Mouse (Mus musculus): Measurements from ENCODE around the gene Mrps22.

The Mrps22 gene

DNA sequence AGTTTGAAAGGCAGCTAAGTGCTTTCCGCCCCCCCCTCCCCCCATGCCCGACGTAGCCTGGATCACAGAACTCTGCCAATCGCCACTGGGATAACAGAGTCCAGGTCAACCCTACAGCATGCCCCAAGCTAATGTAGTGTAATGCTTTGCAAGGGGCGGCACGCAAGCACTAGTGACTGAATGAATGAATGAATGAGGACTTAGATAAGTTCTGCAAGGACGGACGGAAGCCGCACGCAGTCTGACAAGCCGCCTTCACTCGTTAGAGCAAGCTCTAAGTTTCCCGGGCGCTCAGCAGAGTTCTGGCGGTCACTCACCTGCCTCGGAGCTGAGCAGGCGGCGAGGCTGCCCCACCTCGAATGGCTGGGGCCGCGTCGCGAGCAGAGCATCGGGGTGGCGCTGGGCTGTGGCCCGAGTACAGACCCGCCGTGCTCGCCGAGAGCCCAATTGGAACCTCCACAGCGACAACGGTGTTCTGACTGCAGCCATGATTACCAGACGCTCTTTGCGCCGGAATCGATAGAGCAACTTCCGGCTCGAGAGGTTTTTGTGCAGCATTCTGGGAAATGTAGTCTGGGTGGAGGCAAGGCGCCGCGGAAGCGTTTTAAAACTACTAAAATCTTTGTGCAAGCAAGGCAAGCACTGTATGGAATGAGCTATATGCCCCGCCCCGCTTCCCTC lies at the start of gene Mrps22:
Mrps22 (minus strand) TSS at position 505 of the 681 bp plus-strand sequence.
- peak; percentile 66 for DNase-seq (ENCODE audit: low spot score)

DNA sequence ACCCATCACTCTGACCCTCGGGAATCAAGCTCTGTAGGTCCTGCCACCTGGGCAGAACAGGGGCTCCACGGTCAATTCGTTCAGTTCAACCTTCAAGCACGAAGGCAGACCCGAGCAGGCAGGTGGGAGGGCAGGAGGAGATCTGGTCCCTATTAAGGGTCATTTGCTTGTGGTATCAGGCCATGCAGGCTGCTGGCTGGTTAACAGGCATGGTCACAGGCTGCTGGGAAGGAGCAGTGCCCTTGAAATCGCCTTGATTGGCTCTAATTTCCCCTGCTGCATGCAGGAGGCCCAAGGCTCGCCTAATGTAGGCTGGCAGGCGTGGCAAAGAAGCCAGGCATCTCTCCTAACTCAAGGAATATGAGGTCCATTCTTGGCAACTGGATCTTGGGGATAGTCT lies 49.1 kb upstream of the Mrps22 start:
- no peak for DNase-seq (ENCODE audit: low spot score)

- no peak for DNase-seq (ENCODE audit: low spot score)
Observed at GRCm38 (mm10) chr9:98647418-98647817, 46.0 kb upstream of the Mrps22 start.

DNA sequence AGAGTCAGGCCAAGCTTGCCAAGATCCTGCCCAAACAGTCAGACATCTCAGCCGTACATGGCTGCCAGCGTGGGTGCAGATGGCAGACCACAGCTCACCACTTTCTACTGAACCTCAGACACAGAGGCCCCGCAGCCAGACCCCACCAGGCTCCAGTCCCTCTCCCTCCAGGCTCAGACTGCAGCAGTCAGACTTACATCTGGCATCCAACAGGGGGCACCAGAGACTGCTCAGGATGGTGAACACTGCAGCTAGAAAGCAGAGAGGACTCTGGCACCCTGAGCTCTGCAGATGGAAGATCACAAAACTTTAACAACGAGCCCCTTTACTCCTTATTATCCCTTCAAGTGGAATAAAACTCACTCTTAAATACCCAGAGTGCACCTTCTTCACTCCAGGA lies 44.3 kb upstream of the Mrps22 start:
- DNase-seq (ENCODE audit: low spot score) = peak; percentile 27

GRCm38 (mm10) chr9:98642126-98642525 lies 40.7 kb upstream of the Mrps22 start:
- no peak for DNase-seq (ENCODE audit: low spot score)

- no peak for DNase-seq (ENCODE audit: low spot score)
Observed at GRCm38 (mm10) chr9:98633287-98634162, 32.1 kb upstream of the Mrps22 start.

DNA sequence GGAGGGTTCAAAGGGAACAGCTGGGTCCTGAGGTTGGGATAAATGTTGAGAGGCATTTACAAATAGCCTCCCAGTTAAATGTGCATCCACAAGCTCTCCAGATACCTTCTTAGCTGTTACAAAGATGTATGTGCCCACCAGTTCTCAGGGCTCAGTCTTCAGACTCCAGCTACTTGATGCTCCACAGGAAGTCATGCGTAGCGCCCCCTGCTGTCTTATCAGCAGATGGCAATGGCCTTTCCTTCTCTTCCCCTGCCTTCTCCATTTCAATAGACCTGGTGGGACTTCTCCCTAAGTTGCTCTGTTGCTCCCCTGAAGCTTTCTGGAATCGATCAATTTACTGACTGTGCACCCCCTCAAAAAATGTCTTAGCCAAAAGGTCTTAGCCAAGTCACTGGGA lies 27.0 kb upstream of the Mrps22 start:
- no peak for DNase-seq (ENCODE audit: low spot score)

DNA sequence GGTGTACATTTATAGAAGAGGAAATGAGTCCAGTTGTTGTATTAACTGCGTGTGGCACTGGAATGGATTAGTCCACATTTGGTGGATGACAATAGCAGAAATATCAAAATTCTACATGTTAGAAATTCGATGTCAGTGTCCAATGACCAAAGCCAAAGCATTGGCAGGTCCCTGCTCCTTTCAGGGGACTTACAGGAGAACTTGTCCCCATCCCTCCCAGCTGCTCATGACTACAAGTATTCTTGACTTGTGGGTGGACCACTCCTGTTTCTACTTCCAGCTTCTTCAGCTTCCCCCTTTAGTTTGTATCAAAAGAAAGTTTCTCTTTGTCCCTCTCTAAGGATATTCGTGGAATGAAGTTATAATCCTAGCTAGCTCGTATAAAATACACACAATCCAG lies 3.4 kb upstream of the Mrps22 start:
- DNase-seq (ENCODE audit: low spot score) = no peak

DNA sequence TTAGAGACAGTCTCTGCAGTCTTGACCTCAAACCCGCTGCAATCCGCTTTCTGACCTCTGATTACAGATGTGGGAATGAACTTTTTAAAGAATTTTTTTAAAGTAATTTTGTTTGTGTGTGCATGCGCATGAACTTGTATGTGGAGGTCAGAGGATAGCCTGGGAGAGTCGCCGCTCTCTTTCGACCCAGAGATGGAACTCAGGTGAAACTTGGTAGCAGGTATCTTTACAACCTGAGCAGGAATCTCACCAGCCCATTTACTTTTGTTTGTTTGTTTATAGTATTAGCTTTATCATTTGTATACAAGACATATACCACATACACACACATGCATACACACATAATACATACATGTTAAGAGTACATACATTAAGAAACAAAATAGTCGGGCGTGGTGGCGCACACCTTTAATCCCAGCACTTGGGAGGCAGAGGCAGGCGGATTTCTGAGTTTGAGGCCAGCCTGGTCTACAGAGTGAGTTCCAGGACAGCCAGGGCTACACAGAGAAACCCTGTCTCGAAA lies 438 bp upstream of the Mrps22 start:
- DNase-seq (ENCODE audit: low spot score) = no peak

DNA sequence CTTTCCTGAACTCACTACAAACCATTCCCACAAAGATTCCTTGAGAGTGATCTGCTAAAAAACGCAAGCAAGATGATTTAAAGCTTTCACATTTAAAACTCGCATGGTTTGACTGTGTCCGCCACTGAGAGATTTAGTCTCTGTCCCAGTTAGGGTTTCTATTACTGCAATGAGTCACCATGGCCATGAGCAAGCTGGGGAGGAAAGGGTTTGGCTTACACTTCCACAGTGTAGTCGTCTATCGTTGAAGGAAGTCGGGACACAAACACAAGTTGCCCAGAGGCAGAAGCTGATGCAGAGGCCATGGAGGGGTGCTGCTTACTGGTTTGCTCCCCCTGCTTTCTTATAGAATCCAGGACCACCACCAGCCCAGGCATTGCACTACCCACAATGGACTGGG lies 1.4 kb downstream of the Mrps22 start:
- DNase-seq (ENCODE audit: low spot score) = no peak

DNA sequence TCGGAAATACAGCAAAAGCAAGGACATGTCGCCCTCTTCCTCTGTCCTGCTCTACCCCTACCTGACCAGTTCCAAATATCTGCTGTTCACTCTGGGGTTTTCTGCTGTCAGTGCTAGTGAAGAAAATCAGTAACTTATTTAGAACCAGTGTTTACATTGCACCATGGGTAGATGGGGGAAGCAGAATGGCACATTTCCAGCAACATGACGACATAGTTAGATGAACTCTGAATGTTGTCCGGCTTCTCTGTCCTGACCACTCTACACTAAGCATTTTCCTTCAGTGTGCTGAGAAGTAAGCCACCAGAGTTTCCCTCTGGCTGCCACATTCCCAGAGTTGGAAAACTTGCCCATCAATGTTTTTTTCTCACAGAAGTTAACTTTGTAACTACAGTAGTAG lies 17.6 kb downstream of the Mrps22 start:
- DNase-seq (ENCODE audit: low spot score) = no peak

- peak; percentile 96 for DNase-seq (ENCODE audit: low spot score)
Observed at GRCm38 (mm10) chr9:98563137-98564126, 38.0 kb downstream of the Mrps22 start, which contains the start of gene Copb2. Gene Copb2, plus strand, starts transcription at chr9:98563721.

DNA sequence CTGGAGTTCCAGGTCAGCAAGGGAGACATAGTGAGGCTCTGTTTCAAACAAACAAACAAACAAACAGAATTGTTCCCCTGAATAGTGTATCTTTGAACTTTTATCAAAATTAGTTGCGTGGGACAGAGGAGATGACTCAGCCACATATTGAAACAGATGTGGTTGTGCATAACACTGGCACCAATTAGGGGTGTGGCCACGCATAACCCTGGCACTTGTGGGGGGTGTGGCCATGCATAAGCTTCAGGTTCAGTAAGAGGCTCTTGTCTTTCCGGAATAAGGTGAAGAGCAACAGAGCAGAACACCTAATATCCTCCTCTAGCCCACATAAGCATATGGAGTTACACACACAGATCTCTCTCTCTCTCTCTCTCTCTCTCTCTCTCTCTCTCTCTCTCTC lies 57.4 kb downstream of the Mrps22 start:
- DNase-seq (ENCODE audit: low spot score) = no peak
